Mouse (Mus musculus) bone marrow, adult 2 months (tissue): Measurements from ENCODE around the gene Klhl26.

Experiments used
- CTCF ChIP-seq: fragments of 200-500 bp; IDR thresholded peaks from 2 replicates; pipeline ENCODE4 v1.5.1; 2011; ENCODE audit warnings: low read length, control low read depth; ENCODE audit not compliant: control insufficient read depth, insufficient read depth
- POLR2A ChIP-seq: fragments of 200-500 bp; IDR thresholded peaks from 2 replicates; pipeline ENCODE4 v1.6.1; 2011; ENCODE audit warnings: low read depth, mild to moderate bottlenecking, control low read depth, low read length, borderline replicate concordance; ENCODE audit not compliant: control insufficient read depth

GRCm38 (mm10) chr8:70459636-70460035 lies 17.1 kb downstream of the Klhl26 start:
- no peak for TF ChIP-seq POLR2A
- no peak for TF ChIP-seq CTCF
